Mouse (Mus musculus): ENCODE measurements around the gene Magea4. TPM values are rescaled to one million over a fixed set of nuclear protein-coding genes. Genes with fewer than 3 reads are reported as not detected.

Gene Magea4
- polyA plus RNA-seq (2017; shearing (Covaris generic)): not detected

GRCm38 (mm10) chrX:72221717-72222116 is at the start of gene Magea4:
Gene Magea4, plus strand, starts transcription at chrX:72222017.
- no peak for ATAC-seq

- no peak for ATAC-seq
Observed at GRCm38 (mm10) chrX:72202944-72203554, 18.8 kb upstream of the Magea4 start.

- no peak for ATAC-seq
Observed at GRCm38 (mm10) chrX:72270637-72271036, 48.8 kb downstream of the Magea4 start.

Other genes starting within 250 kb of the Magea4 start
- not detected for gene Fate1, start 249.0 kb upstream of the Magea4 start, polyA plus RNA-seq (2017; shearing (Covaris generic))
- gene Cnga2, start 230.2 kb upstream of the Magea4 start, polyA plus RNA-seq (2017; shearing (Covaris generic)): not detected
- gene Gabre, start 52.8 kb downstream of the Magea4 start, polyA plus RNA-seq (2017; shearing (Covaris generic)): under 1 TPM; 0.17 to 0.60 TPM
- not detected for gene Magea10, start 164.8 kb downstream of the Magea4 start, polyA plus RNA-seq (2017; shearing (Covaris generic))

Measured in CD4-positive, CD25-positive, alpha-beta regulatory T cell, adult 4 months (primary cell).